Mouse (Mus musculus) liver, embryonic 14.5 days (tissue): ENCODE measurements around the gene Adm.

Experiments used
- CTCF ChIP-seq: IDR thresholded peaks from 2 replicates; pipeline ENCODE4 v1.5.1; 2016; ENCODE audit warnings: antibody characterized with exemption, low read depth, control low read depth
- EP300 ChIP-seq: IDR thresholded peaks from 2 replicates; pipeline ENCODE4 v1.6.1; 2016; ENCODE audit warnings: antibody characterized with exemption, low read depth

GRCm38 (mm10) chr7:110615792-110616191 is 11.7 kb upstream of the Adm start:
- TF ChIP-seq CTCF: no peak
- TF ChIP-seq EP300: no peak
